Mouse (Mus musculus): ENCODE results near the gene Dag1. TPM values are rescaled to one million over a fixed set of nuclear protein-coding genes. Genes with fewer than 3 reads are reported as not detected.

Gene Dag1
- 62.4 and 65.9 TPM in 2 replicates for polyA plus RNA-seq (2014; fragmentation: Nextera tagmentation; extraction: Ambion mirVana)

GRCm38 (mm10) chr9:108263690-108264190, at the start of gene Dag1:
Dag1 (minus strand) TSS chr9:108263958.
- WGBS: 0% methylated on average over 70 of the region's 71 CpGs
- DNase-seq (ENCODE audit: low spot score) (peak; percentile 99), ATAC-seq (ENCODE audit: insufficient read depth, low FRiP score, low TSS enrichment) (peak; percentile 99)
- Histone ChIP-seq H3K9ac (ENCODE audit: low read length) (peak within 1 kb of the TSS; percentile 81), H3K27me3 (ENCODE audit: control insufficient read depth, insufficient read depth, low read length) (no peaks in the 10 kb centered on the region), H3K9me3 (ENCODE audit: control insufficient read depth, low read length) (no peaks in the 10 kb centered on the region), H3K27ac (ENCODE audit: low read depth, low read length) (peak within 1 kb of the TSS; percentile 86), H3K4me3 (ENCODE audit: low read depth, low read length) (peak within 1 kb of the TSS; percentile 78), H3K4me2 (ENCODE audit: low read depth) (peak within 1 kb of the TSS; percentile 53), H3K4me1 (ENCODE audit: control insufficient read depth, insufficient read depth, low read length) (peaks cover 15% of the 10 kb centered on the region), H3K36me3 (ENCODE audit: control insufficient read depth, insufficient read depth, low read length) (no peaks in the 10 kb centered on the region)

- H3K9ac ChIP-seq (ENCODE audit: low read length): no peak overlapping the region
- no peaks in the 10 kb centered on the region for H3K27me3 ChIP-seq (ENCODE audit: control insufficient read depth, insufficient read depth, low read length)
- no peaks in the 10 kb centered on the region for H3K9me3 ChIP-seq (ENCODE audit: control insufficient read depth, low read length)
- no peak overlapping the region; the same call in 1 of the 2 replicates for H3K4me3 ChIP-seq (ENCODE audit: low read depth, low read length)
- ATAC-seq (ENCODE audit: insufficient read depth, low FRiP score, low TSS enrichment): no peak
- no peak for DNase-seq (ENCODE audit: low spot score)
- peaks cover 18% of the 10 kb centered on the region for H3K4me1 ChIP-seq (ENCODE audit: control insufficient read depth, insufficient read depth, low read length)
- 77% methylated on average over 2 of the region's 2 CpGs for WGBS
- peak overlapping the region; percentile 86 for H3K4me2 ChIP-seq (ENCODE audit: low read depth)
- H3K36me3 ChIP-seq (ENCODE audit: control insufficient read depth, insufficient read depth, low read length): no peaks in the 10 kb centered on the region
- H3K27ac ChIP-seq (ENCODE audit: low read depth, low read length): no peak overlapping the region
Observed at GRCm38 (mm10) chr9:108308141-108308540, 44.4 kb upstream of the Dag1 start.

GRCm38 (mm10) chr9:108307021-108307807, 43.5 kb upstream of the Dag1 start:
- ATAC-seq (ENCODE audit: insufficient read depth, low FRiP score, low TSS enrichment) (no peak), DNase-seq (ENCODE audit: low spot score) (no peak)
- Histone ChIP-seq H3K36me3 (ENCODE audit: control insufficient read depth, insufficient read depth, low read length) (peaks cover 2% of the 10 kb centered on the region; the same call in 1 of the 2 replicates), H3K4me2 (ENCODE audit: low read depth) (peak overlapping the region; percentile 86), H3K27ac (ENCODE audit: low read depth, low read length) (peak overlapping the region; percentile 99), H3K4me1 (ENCODE audit: control insufficient read depth, insufficient read depth, low read length) (peaks cover 18% of the 10 kb centered on the region), H3K27me3 (ENCODE audit: control insufficient read depth, insufficient read depth, low read length) (no peaks in the 10 kb centered on the region), H3K9me3 (ENCODE audit: control insufficient read depth, low read length) (no peaks in the 10 kb centered on the region), H3K4me3 (ENCODE audit: low read depth, low read length) (peak overlapping the region; percentile 92), H3K9ac (ENCODE audit: low read length) (peak overlapping the region; percentile 95)
- WGBS: 27% methylated on average over 12 of the region's 12 CpGs

GRCm38 (mm10) chr9:108306571-108306980, 42.8 kb upstream of the Dag1 start:
- WGBS: 0% methylated on average over 21 of the region's 51 CpGs
- ATAC-seq (ENCODE audit: insufficient read depth, low FRiP score, low TSS enrichment) (peak; percentile 78), DNase-seq (ENCODE audit: low spot score) (peak; percentile 84)
- peak overlapping the region; percentile 86 for H3K4me2 ChIP-seq (ENCODE audit: low read depth)
- H3K27me3 ChIP-seq (ENCODE audit: control insufficient read depth, insufficient read depth, low read length): no peaks in the 10 kb centered on the region
- H3K4me1 ChIP-seq (ENCODE audit: control insufficient read depth, insufficient read depth, low read length): peaks cover 18% of the 10 kb centered on the region
- H3K9ac ChIP-seq (ENCODE audit: low read length): peak overlapping the region; percentile 95
- H3K4me3 ChIP-seq (ENCODE audit: low read depth, low read length): peak overlapping the region; percentile 92
- peaks cover 2% of the 10 kb centered on the region; the same call in 1 of the 2 replicates for H3K36me3 ChIP-seq (ENCODE audit: control insufficient read depth, insufficient read depth, low read length)
- H3K27ac ChIP-seq (ENCODE audit: low read depth, low read length): peak overlapping the region; percentile 99
- H3K9me3 ChIP-seq (ENCODE audit: control insufficient read depth, low read length): no peaks in the 10 kb centered on the region

- Histone ChIP-seq H3K9ac (ENCODE audit: low read length) (peak within 1 kb of the TSS; percentile 95), H3K4me1 (ENCODE audit: control insufficient read depth, insufficient read depth, low read length) (peaks cover 18% of the 10 kb centered on the region), H3K27me3 (ENCODE audit: control insufficient read depth, insufficient read depth, low read length) (no peaks in the 10 kb centered on the region), H3K4me3 (ENCODE audit: low read depth, low read length) (peak within 1 kb of the TSS; percentile 92), H3K36me3 (ENCODE audit: control insufficient read depth, insufficient read depth, low read length) (peaks cover 2% of the 10 kb centered on the region; the same call in 1 of the 2 replicates), H3K9me3 (ENCODE audit: control insufficient read depth, low read length) (no peaks in the 10 kb centered on the region), H3K27ac (ENCODE audit: low read depth, low read length) (peak within 1 kb of the TSS; percentile 99), H3K4me2 (ENCODE audit: low read depth) (peak within 1 kb of the TSS; percentile 86)
- DNase-seq (ENCODE audit: low spot score) (peak; percentile 98), ATAC-seq (ENCODE audit: insufficient read depth, low FRiP score, low TSS enrichment) (peak; percentile 96)
- WGBS: under 1% methylated on average over 81 of the region's 81 CpGs
Observed at GRCm38 (mm10) chr9:108305629-108306520, 42.1 kb upstream of the Dag1 start, which contains the start of the genes Rhoa and Tcta. Rhoa (plus strand) TSS chr9:108306129. Tcta (minus strand) TSS chr9:108306160.

- Histone ChIP-seq H3K4me3 (ENCODE audit: low read depth, low read length) (peak overlapping the region; percentile 92), H3K27me3 (ENCODE audit: control insufficient read depth, insufficient read depth, low read length) (no peaks in the 10 kb centered on the region), H3K9ac (ENCODE audit: low read length) (peak overlapping the region; percentile 95), H3K4me1 (ENCODE audit: control insufficient read depth, insufficient read depth, low read length) (peaks cover 18% of the 10 kb centered on the region), H3K4me2 (ENCODE audit: low read depth) (peak overlapping the region; percentile 86), H3K36me3 (ENCODE audit: control insufficient read depth, insufficient read depth, low read length) (peaks cover 2% of the 10 kb centered on the region; the same call in 1 of the 2 replicates), H3K27ac (ENCODE audit: low read depth, low read length) (peak overlapping the region; percentile 83), H3K9me3 (ENCODE audit: control insufficient read depth, low read length) (no peaks in the 10 kb centered on the region)
- 21% methylated on average over 1 of the region's 1 CpGs for WGBS
- ATAC-seq (ENCODE audit: insufficient read depth, low FRiP score, low TSS enrichment) (0 out of 2 replicates have a peak, but pooled peaks have one; percentile 4), DNase-seq (ENCODE audit: low spot score) (no peak)
Observed at GRCm38 (mm10) chr9:108305170-108305569, 41.4 kb upstream of the Dag1 start.

GRCm38 (mm10) chr9:108304716-108305115, 41.0 kb upstream of the Dag1 start:
- Histone ChIP-seq H3K9me3 (ENCODE audit: control insufficient read depth, low read length) (no peaks in the 10 kb centered on the region), H3K4me2 (ENCODE audit: low read depth) (peak overlapping the region; percentile 86), H3K9ac (ENCODE audit: low read length) (no peak overlapping the region), H3K36me3 (ENCODE audit: control insufficient read depth, insufficient read depth, low read length) (peaks cover 2% of the 10 kb centered on the region; the same call in 1 of the 2 replicates), H3K4me3 (ENCODE audit: low read depth, low read length) (peak overlapping the region; percentile 92; the same call in 1 of the 2 replicates), H3K4me1 (ENCODE audit: control insufficient read depth, insufficient read depth, low read length) (peaks cover 18% of the 10 kb centered on the region), H3K27me3 (ENCODE audit: control insufficient read depth, insufficient read depth, low read length) (no peaks in the 10 kb centered on the region), H3K27ac (ENCODE audit: low read depth, low read length) (no peak overlapping the region)
- 92% methylated on average over 4 of the region's 4 CpGs for WGBS
- ATAC-seq (ENCODE audit: insufficient read depth, low FRiP score, low TSS enrichment) (no peak), DNase-seq (ENCODE audit: low spot score) (no peak)

GRCm38 (mm10) chr9:108301853-108302252, 38.1 kb upstream of the Dag1 start:
- Histone ChIP-seq H3K27ac (ENCODE audit: low read depth, low read length) (no peak overlapping the region), H3K4me1 (ENCODE audit: control insufficient read depth, insufficient read depth, low read length) (peaks cover 10% of the 10 kb centered on the region), H3K9me3 (ENCODE audit: control insufficient read depth, low read length) (no peaks in the 10 kb centered on the region), H3K27me3 (ENCODE audit: control insufficient read depth, insufficient read depth, low read length) (no peaks in the 10 kb centered on the region), H3K4me2 (ENCODE audit: low read depth) (no peak overlapping the region), H3K36me3 (ENCODE audit: control insufficient read depth, insufficient read depth, low read length) (peaks cover 2% of the 10 kb centered on the region; the same call in 1 of the 2 replicates), H3K4me3 (ENCODE audit: low read depth, low read length) (no peak overlapping the region), H3K9ac (ENCODE audit: low read length) (no peak overlapping the region)
- DNase-seq (ENCODE audit: low spot score) (no peak), ATAC-seq (ENCODE audit: insufficient read depth, low FRiP score, low TSS enrichment) (no peak)
- WGBS: 74% methylated on average over 3 of the region's 3 CpGs
